ENCODE assay signal across 24 mouse cellular contexts in the genomic region with DNA sequence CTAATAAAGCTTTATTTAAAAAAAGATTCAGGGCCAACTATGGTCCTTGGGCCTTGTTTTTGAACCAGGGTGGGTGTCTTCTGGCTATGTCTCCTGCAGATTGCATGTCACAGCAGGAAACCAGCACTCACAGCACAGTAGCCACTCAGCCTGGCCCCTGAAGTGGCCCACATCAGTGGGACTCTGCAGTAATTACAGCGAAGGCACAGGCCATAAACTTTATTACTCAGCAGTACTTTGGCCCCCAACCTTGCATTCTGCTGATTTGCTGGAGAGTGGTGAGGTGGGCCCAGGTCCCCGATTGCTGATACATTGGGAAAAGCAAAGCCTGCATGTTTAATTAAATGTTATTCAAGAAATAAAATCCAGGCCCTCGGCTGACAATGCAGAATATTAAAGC.
A peak's percentile ranks its signal among the peaks of the same experiment; 100 is the strongest.
DNase-seq lines count a peak whose midpoint lies in the region; ATAC-seq lines count a peak whose summit lies in the region.
"Had no signal": no experiment of that assay in that cellular context is flagged by ENCODE, and none has a peak within 500 bp of the region (broad histone marks: within the 10 kb centered on the region; RNA-seq: fewer than 3 reads in every experiment).

No protein-coding gene starts in this region.

- H3K9me3 ChIP-seq in neural tube, embryonic 13.5 days = no peaks in the 10 kb centered on the region
- no peaks in the 10 kb centered on the region for H3K9me3 ChIP-seq in neural tube, embryonic 14.5 days (ENCODE audit: control insufficient read depth, low read length)
- H3K9me3 ChIP-seq in midbrain, embryonic 16.5 days (replicated peaks; ENCODE audit: control insufficient read depth, low read length, poor library complexity, severe bottlenecking) = no peaks in the 10 kb centered on the region
- H3K9me3 ChIP-seq: embryonic facial prominence, embryonic 10.5 days; embryonic facial prominence, embryonic 13.5 days; forebrain, embryonic 12.5 days; forebrain, embryonic 15.5 days; hindbrain, embryonic 12.5 days; hindbrain, embryonic 15.5 days had no signal

- no peak overlapping the region for H3K4me2 ChIP-seq in neural tube, embryonic 13.5 days
- H3K4me2 ChIP-seq in neural tube, embryonic 14.5 days (ENCODE audit: low read depth, low read length) = no peak overlapping the region
- H3K4me2 ChIP-seq in midbrain, embryonic 16.5 days (ENCODE audit: low read length) = no peak overlapping the region
- H3K4me2 ChIP-seq: embryonic facial prominence, embryonic 13.5 days; forebrain, embryonic 12.5 days; forebrain, embryonic 15.5 days; heart, embryonic 11.5 days; hindbrain, embryonic 12.5 days; hindbrain, embryonic 15.5 days had no signal

- ATAC-seq in neural tube, embryonic 13.5 days (ENCODE audit: low read depth) = peak; percentile 69; the same call in 1 of the 2 replicates
- peak; percentile 61; the same call in 1 of the 2 replicates for ATAC-seq in neural tube, embryonic 14.5 days (ENCODE audit: low read depth)
- no peak for ATAC-seq in midbrain, embryonic 16.5 days
- ATAC-seq in megakaryocyte-erythroid progenitor cell, adult 5-6 weeks (replicated peaks; ENCODE audit: low FRiP score, low TSS enrichment, poor library complexity, severe bottlenecking) = no peak
- ATAC-seq: forebrain, embryonic 15.5 days; Patski had no signal

- no peaks in the 10 kb centered on the region for H3K4me1 ChIP-seq in neural tube, embryonic 13.5 days (replicated peaks)
- H3K4me1 ChIP-seq in neural tube, embryonic 14.5 days (ENCODE audit: control insufficient read depth, insufficient read depth, low read length) = no peaks in the 10 kb centered on the region
- no peaks in the 10 kb centered on the region for H3K4me1 ChIP-seq in midbrain, embryonic 16.5 days (ENCODE audit: control insufficient read depth, insufficient read depth, low read length)
- H3K4me1 ChIP-seq: embryonic facial prominence, embryonic 10.5 days; forebrain, embryonic 12.5 days; forebrain, embryonic 15.5 days; hindbrain, embryonic 12.5 days; hindbrain, embryonic 15.5 days had no signal

- 14% methylated on average over 3 of the region's 3 CpGs for WGBS in neural tube, embryonic 13.5 days
- 9% methylated on average over 3 of the region's 3 CpGs for WGBS in neural tube, embryonic 14.5 days
- WGBS in midbrain, embryonic 16.5 days = 69% methylated on average over 3 of the region's 3 CpGs

- DNase-seq in heart, adult 11 months = peak; percentile 61
- DNase-seq in heart, adult 9 months (ENCODE audit: low spot score in 2 of 2) = no peak
- DNase-seq in neural tube, embryonic 10.5 days (ENCODE audit: extremely low spot score, low spot score) = no peak
- DNase-seq: adrenal gland, postnatal 10 days; adrenal gland, postnatal 36 days; cerebellum, adult 18-20 months; cerebellum, adult 9-10 months; cerebellum, postnatal 36 days; embryo, embryonic 11 days; gastrocnemius, postnatal 25 days; heart, adult 2 months had no signal

- H3K9ac ChIP-seq in neural tube, embryonic 13.5 days = no peak overlapping the region
- no peak overlapping the region for H3K9ac ChIP-seq in neural tube, embryonic 14.5 days (replicated peaks; ENCODE audit: low read depth, low read length)
- no peak overlapping the region for H3K9ac ChIP-seq in midbrain, embryonic 16.5 days (ENCODE audit: low read depth, low read length)
- H3K9ac ChIP-seq: embryonic facial prominence, embryonic 13.5 days; forebrain, embryonic 12.5 days; forebrain, embryonic 15.5 days; hindbrain, embryonic 12.5 days; hindbrain, embryonic 15.5 days had no signal

- no peak overlapping the region for H3K4me3 ChIP-seq in neural tube, embryonic 13.5 days
- H3K4me3 ChIP-seq in neural tube, embryonic 14.5 days (ENCODE audit: low read depth, low read length) = no peak overlapping the region
- H3K4me3 ChIP-seq in midbrain, embryonic 16.5 days (ENCODE audit: low read depth, low read length) = no peak overlapping the region
- H3K4me3 ChIP-seq: embryonic facial prominence, embryonic 10.5 days; embryonic facial prominence, embryonic 13.5 days; erythroblast, embryonic 14.5 days; forebrain, embryonic 12.5 days; forebrain, embryonic 15.5 days; heart, adult 2 months; hindbrain, embryonic 12.5 days; hindbrain, embryonic 15.5 days had no signal

- H3K27me3 ChIP-seq in neural tube, embryonic 13.5 days = 0 out of 2 replicates have a peak, but pooled peaks cover under 1% of the 10 kb centered on the region
- H3K27me3 ChIP-seq in neural tube, embryonic 14.5 days (ENCODE audit: control insufficient read depth, insufficient read depth, low read length) = no peaks in the 10 kb centered on the region
- no peaks in the 10 kb centered on the region for H3K27me3 ChIP-seq in midbrain, embryonic 16.5 days (ENCODE audit: control insufficient read depth, insufficient read depth, low read depth, low read length)
- H3K27me3 ChIP-seq: embryonic facial prominence, embryonic 13.5 days; forebrain, embryonic 12.5 days; forebrain, embryonic 15.5 days; hindbrain, embryonic 12.5 days; hindbrain, embryonic 15.5 days; Patski had no signal

- H3K27ac ChIP-seq in neural tube, embryonic 13.5 days (replicated peaks) = no peak overlapping the region
- H3K27ac ChIP-seq in neural tube, embryonic 14.5 days (ENCODE audit: low read depth, low read length) = no peak overlapping the region
- H3K27ac ChIP-seq in midbrain, embryonic 16.5 days (ENCODE audit: low read length) = no peak overlapping the region
- H3K27ac ChIP-seq: embryonic facial prominence, embryonic 10.5 days; forebrain, embryonic 12.5 days; forebrain, embryonic 15.5 days; heart, adult 2 months; hindbrain, embryonic 12.5 days; hindbrain, embryonic 15.5 days had no signal

- no peaks in the 10 kb centered on the region for H3K36me3 ChIP-seq in neural tube, embryonic 13.5 days
- no peaks in the 10 kb centered on the region for H3K36me3 ChIP-seq in neural tube, embryonic 14.5 days (ENCODE audit: control insufficient read depth, insufficient read depth, low read length)
- no peaks in the 10 kb centered on the region for H3K36me3 ChIP-seq in midbrain, embryonic 16.5 days (ENCODE audit: control insufficient read depth, insufficient read depth, low read length)
- H3K36me3 ChIP-seq: embryonic facial prominence, embryonic 10.5 days; embryonic facial prominence, embryonic 13.5 days; forebrain, embryonic 12.5 days; forebrain, embryonic 15.5 days; hindbrain, embryonic 12.5 days; hindbrain, embryonic 15.5 days had no signal

Comparison
In these comparisons a context has a peak if more than half of its experiments do, and no peak if none do; other contexts are left out.
1. ATAC-seq: peak in neural tube, embryonic 13.5 days (single experiment) and neural tube, embryonic 14.5 days (single experiment); none in midbrain, embryonic 16.5 days (single experiment) and megakaryocyte-erythroid progenitor cell, adult 5-6 weeks (single experiment).